Mouse (Mus musculus): ENCODE data around the gene Pes1.
"Not testable (repeated sequence)": the region's sequence is repeated elsewhere in the genome, so short reads cannot be mapped to it uniquely, and the experiment has no call there.

Pes1 gene

DNA sequence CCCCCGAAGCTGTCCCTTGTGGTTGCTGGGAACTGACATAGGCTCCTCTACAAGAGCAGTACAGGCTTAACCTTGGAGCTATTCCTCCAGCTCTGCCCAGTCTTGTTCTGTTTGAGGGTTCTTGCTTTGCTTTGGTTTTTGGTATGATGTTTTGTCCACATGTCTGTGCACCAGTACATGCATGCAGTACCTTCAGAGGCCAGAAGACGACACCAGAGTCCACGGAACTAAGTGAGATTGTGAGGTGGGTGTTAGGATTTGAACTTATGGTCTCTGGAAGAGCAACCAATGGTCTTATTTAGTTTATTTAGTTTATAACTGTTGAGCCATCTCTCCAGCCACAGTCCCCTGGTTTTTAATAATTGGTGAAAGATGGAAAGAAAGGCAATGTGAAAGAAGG, 42.7 kb downstream of the Pes1 start:
- no peak for DNase-seq (ENCODE audit: extremely low spot score)

DNA sequence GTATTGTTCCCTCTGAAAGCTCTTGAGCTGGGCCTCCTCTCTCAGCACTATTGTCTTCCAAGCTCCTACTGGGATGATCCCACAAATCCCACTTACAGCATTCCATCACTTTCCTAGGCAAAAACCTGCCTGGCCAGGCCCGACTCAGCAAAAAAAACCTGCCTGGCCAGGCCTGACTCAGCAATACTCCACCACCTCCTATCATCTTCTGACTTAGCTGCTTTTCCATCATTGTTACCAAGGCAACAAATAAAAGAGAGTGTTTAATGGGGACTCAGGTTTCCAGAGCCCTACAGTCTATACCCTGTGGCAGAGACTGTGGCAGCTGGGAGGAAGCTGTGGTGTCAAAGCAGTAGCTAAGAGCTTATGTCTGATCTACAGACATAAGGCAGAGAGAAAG, 48.8 kb downstream of the Pes1 start:
- DNase-seq (ENCODE audit: extremely low spot score): no peak

DNA sequence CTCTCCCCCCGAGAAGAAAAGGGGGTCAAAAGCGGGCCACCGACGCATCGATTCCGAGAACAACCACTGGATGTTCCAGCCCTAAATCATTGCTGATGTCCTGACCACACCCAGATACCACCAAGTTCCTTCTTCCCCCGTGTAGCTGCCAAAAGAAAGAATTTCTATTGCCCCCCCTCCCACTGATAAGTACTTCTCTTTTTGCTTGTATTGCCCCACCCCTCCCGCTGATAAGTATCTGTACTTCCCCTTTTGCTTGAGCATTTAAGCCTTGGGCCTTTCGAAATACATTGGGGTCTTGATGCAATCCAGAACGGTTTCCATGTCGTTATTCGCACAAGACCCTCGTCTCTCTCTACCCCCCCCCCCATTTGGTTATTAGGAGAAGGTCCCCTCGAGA, 52.0 kb downstream of the Pes1 start:
- not testable (repeated sequence) for DNase-seq (ENCODE audit: extremely low spot score)

DNA sequence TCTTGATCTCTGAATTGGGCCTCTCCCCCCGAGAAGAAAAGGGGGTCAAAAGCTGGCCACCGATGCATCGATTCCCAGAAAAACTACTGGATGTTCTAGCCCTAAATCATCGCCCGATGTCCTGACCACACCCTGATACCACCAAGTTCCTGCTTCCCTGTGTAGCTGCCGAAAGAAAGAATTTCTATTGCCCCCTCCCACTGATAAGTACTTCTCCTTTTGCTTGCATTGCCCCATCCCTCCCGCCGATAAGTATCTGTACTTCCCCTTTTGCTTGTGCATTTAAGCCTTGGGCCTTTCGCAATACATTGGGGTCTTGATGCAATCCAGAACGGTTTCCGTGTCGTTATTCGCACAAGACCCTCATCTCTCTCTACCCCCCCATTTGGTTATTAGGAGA, 58.3 kb downstream of the Pes1 start:
- DNase-seq (ENCODE audit: extremely low spot score): not testable (repeated sequence)

DNA sequence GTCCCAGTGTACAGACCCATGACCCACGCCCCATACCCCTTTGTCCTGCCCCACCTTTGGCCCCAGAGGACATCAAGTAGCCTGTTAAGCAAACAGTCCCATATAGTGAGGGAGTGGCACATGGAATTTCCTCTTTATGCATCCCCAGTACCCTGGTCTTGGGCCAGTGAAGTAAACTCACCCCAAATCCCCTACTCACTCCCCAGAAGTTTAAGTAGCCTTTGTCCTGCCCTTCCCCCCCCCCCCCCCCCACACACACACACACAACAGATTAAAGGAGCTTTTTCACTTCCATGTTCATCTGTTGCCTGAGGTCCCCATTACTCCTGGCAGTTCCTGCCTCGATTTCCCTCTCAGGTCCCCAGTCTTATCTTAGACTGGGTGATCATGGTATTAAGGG, 59.5 kb downstream of the Pes1 start:
- no peak for DNase-seq (ENCODE audit: extremely low spot score)

DNA sequence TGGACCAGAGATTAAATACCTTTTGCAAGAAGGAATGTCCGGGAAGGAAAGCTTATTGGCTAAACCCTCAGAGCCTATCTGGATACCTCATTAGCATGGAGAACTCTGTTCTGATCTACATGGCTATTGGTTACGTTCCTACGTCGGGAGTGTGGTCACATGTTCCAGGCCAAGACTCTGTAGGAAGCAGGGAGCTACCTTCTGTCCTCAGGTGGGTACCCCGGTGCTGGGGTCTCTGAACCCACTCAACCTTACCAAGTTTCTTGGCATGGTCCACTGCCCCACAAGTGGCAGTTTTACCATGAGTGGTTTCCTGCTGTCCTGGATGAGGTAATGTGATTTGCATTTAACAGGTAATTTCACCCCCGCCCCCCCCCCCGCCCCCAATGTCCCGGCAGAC, 63.3 kb downstream of the Pes1 start:
- no peak for DNase-seq (ENCODE audit: extremely low spot score)

DNA sequence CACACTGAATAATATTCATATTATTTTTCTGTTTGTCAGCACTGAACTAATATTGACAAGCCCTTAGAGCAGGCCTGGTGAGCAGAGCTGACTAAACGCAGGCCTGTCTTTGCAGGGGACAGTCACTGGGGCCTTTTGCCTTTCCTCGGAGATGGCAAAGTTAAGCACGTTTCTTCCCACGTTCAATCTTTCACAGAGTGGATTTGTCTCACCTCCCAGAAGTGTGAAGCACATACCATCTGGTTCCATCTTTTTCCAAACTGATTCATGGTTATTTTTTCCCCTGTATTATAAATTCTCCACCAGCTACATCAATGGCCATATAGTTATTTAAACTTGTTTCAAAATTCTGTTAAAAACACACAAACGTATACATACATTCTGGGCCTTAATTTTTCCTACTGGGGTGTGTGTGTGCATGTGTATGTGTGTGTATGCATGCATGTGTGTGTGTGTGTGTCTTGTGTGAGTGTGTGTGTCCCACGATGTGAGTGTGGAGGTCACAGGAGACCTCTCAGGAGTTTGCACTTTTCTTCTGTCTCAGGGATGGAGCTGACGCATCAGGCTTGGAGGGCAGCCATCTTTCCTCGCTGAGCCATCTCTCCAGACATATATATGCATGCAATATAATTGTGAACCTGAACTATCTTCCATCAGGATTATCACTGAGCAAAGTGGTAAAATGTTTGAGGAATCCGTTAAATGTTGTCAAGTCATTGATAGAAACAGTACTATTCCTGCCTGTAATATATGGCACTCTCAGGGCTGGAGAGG, 64.0 kb downstream of the Pes1 start:
- no peak for DNase-seq (ENCODE audit: extremely low spot score)

DNA sequence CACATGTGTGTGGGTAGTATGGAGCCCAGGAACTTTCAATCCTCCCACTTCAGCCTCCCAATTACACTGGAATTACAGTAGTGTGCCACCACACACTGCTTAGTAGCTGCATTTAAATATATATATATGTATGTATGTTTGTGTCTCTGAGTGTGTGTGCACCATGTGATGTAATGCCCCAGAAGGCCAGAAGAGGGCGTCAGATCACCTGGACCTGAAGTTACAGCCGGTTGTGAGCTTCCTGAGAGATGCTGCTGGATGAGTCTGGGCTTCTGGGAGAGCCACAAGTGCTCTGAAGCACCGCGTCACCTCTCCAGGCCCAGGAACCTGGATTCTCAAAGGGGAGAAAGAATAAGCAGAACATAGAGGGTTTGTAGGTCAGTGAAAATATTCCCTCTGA, 65.6 kb downstream of the Pes1 start:
- DNase-seq (ENCODE audit: extremely low spot score): no peak

Measured in embryo, embryonic 9.5 days (tissue).